Mouse (Mus musculus) neural tube, embryonic 13.5 days (tissue): ENCODE measurements around the gene 1700001L19Rik. TPM values are rescaled to one million over a fixed set of nuclear protein-coding genes. Genes with fewer than 3 reads are reported as not detected.

Source experiments
- ATAC-seq: fragments of 200-750 bp; cut with Nextera tagmentation; 2 replicates; pipeline ENCODE4 v1.8.0; 2017; ENCODE audit warnings: low read depth, mild to moderate bottlenecking, moderate TSS enrichment, moderate library complexity
- H3K27ac ChIP-seq: fragments of 300-500 bp; sonication (generic); replicated peaks from 2 replicates; pipeline ENCODE4 v1.5.1; 2015; ENCODE audit warnings: moderate library complexity, mild to moderate bottlenecking, inconsistent platforms
- H3K27me3 ChIP-seq: fragments of 300-500 bp; sonication (generic); 2 replicates; pipeline ENCODE4 v1.6.1; 2015; ENCODE audit warnings: mild to moderate bottlenecking, inconsistent platforms
- H3K36me3 ChIP-seq: fragments of 300-500 bp; sonication (generic); 2 replicates; pipeline ENCODE4 v1.6.1; 2015; ENCODE audit warnings: mild to moderate bottlenecking, inconsistent platforms
- H3K4me1 ChIP-seq: fragments of 300-500 bp; sonication (generic); replicated peaks from 2 replicates; pipeline ENCODE4 v1.6.1; 2015; ENCODE audit warnings: inconsistent platforms
- H3K4me2 ChIP-seq: fragments of 300-500 bp; sonication (generic); 2 replicates; pipeline ENCODE4 v1.6.1; 2015; ENCODE audit warnings: inconsistent platforms, mild to moderate bottlenecking, moderate library complexity
- H3K4me3 ChIP-seq: fragments of 300-500 bp; sonication (generic); 2 replicates; pipeline ENCODE4 v1.5.1; 2015; ENCODE audit warnings: mild to moderate bottlenecking, inconsistent platforms
- H3K9ac ChIP-seq: fragments of 300-500 bp; sonication (generic); 2 replicates; pipeline ENCODE4 v1.6.1; 2015; ENCODE audit warnings: moderate library complexity, mild to moderate bottlenecking, inconsistent platforms
- H3K9me3 ChIP-seq: fragments of 300-500 bp; sonication (generic); 2 replicates; pipeline ENCODE4 v1.6.1; 2016; ENCODE audit warnings: inconsistent platforms
- WGBS: fragments of 180-500 bp; shearing (Covaris S2); methylation state at CpG from one replicate; pipeline ENCODE4 v1.1.7; 2015; 5-methylcytosine and 5-hydroxymethylcytosine counted together
- polyA plus RNA-seq: library from polyadenylated mRNA; unstranded; fragments of >200 nt; fragmentation: Nextera tagmentation; extraction: Ambion mirVana; gene quantifications from 2 replicates; pipeline ENCODE4 v1.2.1, GENCODE M21; 2015

1700001L19Rik gene
- polyA plus RNA-seq, 1 experiment from 2014 or later, result 2.9 TPM

- Histone ChIP-seq H3K27me3 (no peaks in the 10 kb centered on the region), H3K4me3 (peak overlapping the region; percentile 80), H3K4me2 (peak overlapping the region; percentile 89), H3K27ac (peak overlapping the region; percentile 74), H3K9ac (peak overlapping the region; percentile 81), H3K9me3 (no peaks in the 10 kb centered on the region), H3K4me1 (peaks cover 31% of the 10 kb centered on the region), H3K36me3 (peaks cover 51% of the 10 kb centered on the region)
- under 1% methylated on average over 11 of the region's 11 CpGs for WGBS
- peak; percentile 9; the same call in 1 of the 2 replicates for ATAC-seq
Observed at GRCm38 (mm10) chr13:68582517-68582780, 14.8 kb upstream of the 1700001L19Rik start.

- Histone ChIP-seq H3K36me3 (peaks cover 54% of the 10 kb centered on the region), H3K9ac (no peak overlapping the region), H3K27me3 (no peaks in the 10 kb centered on the region), H3K4me3 (no peak overlapping the region), H3K4me1 (peaks cover 31% of the 10 kb centered on the region), H3K27ac (no peak overlapping the region), H3K4me2 (no peak overlapping the region), H3K9me3 (no peaks in the 10 kb centered on the region)
- no peak for ATAC-seq
- 95% methylated on average over 11 of the region's 11 CpGs for WGBS
Observed at GRCm38 (mm10) chr13:68583961-68584360, 13.3 kb upstream of the 1700001L19Rik start.

DNA sequence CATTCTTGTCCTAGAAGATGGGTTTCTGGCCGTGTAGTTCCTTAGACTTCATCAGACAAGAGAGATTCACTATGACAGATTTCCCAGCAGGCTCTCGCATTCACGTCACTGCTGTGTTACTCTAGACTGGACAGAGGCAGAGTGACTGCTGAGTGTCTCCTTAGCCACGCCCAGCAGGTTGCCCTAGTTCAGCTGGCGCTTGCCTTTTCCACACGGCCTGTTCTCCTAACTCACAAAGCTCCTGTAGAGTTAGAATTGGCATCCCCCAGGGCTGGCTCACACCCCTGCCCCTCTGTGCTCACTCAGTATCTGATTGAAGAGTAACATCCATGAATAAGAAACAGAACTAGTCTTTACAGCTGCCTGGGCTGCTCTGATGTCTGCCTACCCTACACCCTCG lies 11.8 kb upstream of the 1700001L19Rik start:
- WGBS, result 86% methylated on average over 7 of the region's 7 CpGs
- H3K27me3 ChIP-seq, result no peaks in the 10 kb centered on the region
- peaks cover 67% of the 10 kb centered on the region for H3K36me3 ChIP-seq
- H3K9ac ChIP-seq, result no peak overlapping the region
- no peak overlapping the region for H3K4me2 ChIP-seq
- H3K9me3 ChIP-seq, result no peaks in the 10 kb centered on the region
- ATAC-seq, result no peak
- H3K4me3 ChIP-seq, result no peak overlapping the region
- peaks cover 29% of the 10 kb centered on the region for H3K4me1 ChIP-seq
- no peak overlapping the region for H3K27ac ChIP-seq

DNA sequence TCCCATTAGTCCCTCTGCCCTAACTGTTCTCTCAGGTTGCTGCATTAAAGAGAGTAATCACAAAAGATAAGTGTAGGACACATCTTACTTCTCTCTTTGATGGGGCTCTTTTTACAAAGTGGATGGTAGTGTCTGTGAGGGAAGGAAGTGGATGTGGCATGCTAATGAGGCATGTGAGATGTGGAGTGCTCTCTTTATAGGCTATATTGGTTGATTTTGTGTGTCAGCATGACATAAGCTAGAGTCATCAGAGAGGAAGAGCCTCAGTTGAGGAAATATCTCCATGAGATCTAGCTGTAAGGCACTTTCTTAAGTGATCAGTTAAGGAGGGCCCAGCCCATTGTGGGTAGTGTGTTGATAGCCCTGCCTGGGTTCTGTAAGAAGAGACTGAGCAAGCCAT lies 8.9 kb upstream of the 1700001L19Rik start:
- no peak overlapping the region for H3K4me3 ChIP-seq
- no peak overlapping the region for H3K4me2 ChIP-seq
- H3K27ac ChIP-seq, result no peak overlapping the region
- H3K36me3 ChIP-seq, result peaks cover 93% of the 10 kb centered on the region
- H3K27me3 ChIP-seq, result no peaks in the 10 kb centered on the region
- no peaks in the 10 kb centered on the region for H3K9me3 ChIP-seq
- no peak overlapping the region for H3K9ac ChIP-seq
- 0 out of 2 replicates have a peak, but pooled peaks cover 9% of the 10 kb centered on the region for H3K4me1 ChIP-seq
- no peak for ATAC-seq

GRCm38 (mm10) chr13:68593797-68594196 lies 3.4 kb upstream of the 1700001L19Rik start:
- Histone ChIP-seq H3K27me3 (no peaks in the 10 kb centered on the region), H3K4me3 (no peak overlapping the region), H3K36me3 (peaks cover 42% of the 10 kb centered on the region), H3K27ac (no peak overlapping the region), H3K9ac (no peak overlapping the region), H3K4me1 (peaks cover 8% of the 10 kb centered on the region), H3K9me3 (no peaks in the 10 kb centered on the region), H3K4me2 (no peak overlapping the region)
- 90% methylated on average over 1 of the region's 1 CpGs for WGBS
- no peak for ATAC-seq

- 0 out of 2 replicates have a peak overlapping the region, but pooled peaks have one; percentile 41 for H3K9ac ChIP-seq
- 18% methylated on average over 13 of the region's 13 CpGs for WGBS
- H3K9me3 ChIP-seq, result no peaks in the 10 kb centered on the region
- H3K4me2 ChIP-seq, result peak overlapping the region; percentile 51
- no peak for ATAC-seq
- no peak overlapping the region for H3K27ac ChIP-seq
- peaks cover 4% of the 10 kb centered on the region for H3K36me3 ChIP-seq
- peak overlapping the region; percentile 22 for H3K4me3 ChIP-seq
- H3K4me1 ChIP-seq, result peaks cover 18% of the 10 kb centered on the region
- no peaks in the 10 kb centered on the region for H3K27me3 ChIP-seq
Observed at GRCm38 (mm10) chr13:68597667-68598066, 446 bp downstream of the 1700001L19Rik start.

GRCm38 (mm10) chr13:68598953-68599352 lies 1.7 kb downstream of the 1700001L19Rik start:
- H3K27ac ChIP-seq, result no peak overlapping the region
- H3K4me1 ChIP-seq, result peaks cover 18% of the 10 kb centered on the region
- H3K9ac ChIP-seq, result no peak overlapping the region
- no peak overlapping the region for H3K4me3 ChIP-seq
- H3K4me2 ChIP-seq, result no peak overlapping the region
- no peaks in the 10 kb centered on the region for H3K9me3 ChIP-seq
- no peaks in the 10 kb centered on the region for H3K36me3 ChIP-seq
- ATAC-seq, result no peak
- H3K27me3 ChIP-seq, result no peaks in the 10 kb centered on the region

GRCm38 (mm10) chr13:68601184-68601583 lies 4.0 kb downstream of the 1700001L19Rik start:
- Histone ChIP-seq H3K9ac (no peak overlapping the region), H3K4me1 (peaks cover 27% of the 10 kb centered on the region), H3K4me2 (no peak overlapping the region), H3K27ac (peak overlapping the region; percentile 62; the same call in 1 of the 2 replicates), H3K36me3 (no peaks in the 10 kb centered on the region), H3K27me3 (no peaks in the 10 kb centered on the region), H3K9me3 (no peaks in the 10 kb centered on the region), H3K4me3 (no peak overlapping the region)
- ATAC-seq, result peak; percentile 48; the same call in 1 of the 2 replicates
- 13% methylated on average over 6 of the region's 6 CpGs for WGBS

DNA sequence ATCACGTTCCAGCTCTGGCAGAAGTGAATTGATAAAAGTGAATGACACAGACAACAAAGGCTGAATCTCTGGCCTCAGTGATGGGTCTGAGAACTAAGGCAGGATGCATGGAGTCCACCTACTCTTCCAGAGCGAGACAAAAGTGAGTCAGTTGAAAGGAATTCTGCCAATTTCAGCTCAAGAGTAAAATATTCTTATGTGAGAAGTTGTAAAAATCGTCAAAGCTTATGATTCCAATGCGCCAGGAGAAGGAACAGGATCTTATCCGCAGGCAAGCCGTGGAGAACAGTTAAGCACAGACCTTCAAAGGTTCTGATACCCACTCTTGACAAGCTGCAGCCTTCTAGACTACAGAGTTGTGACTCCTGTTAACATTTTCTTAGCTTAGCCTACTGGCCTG lies 5.9 kb downstream of the 1700001L19Rik start:
- Histone ChIP-seq H3K9me3 (no peaks in the 10 kb centered on the region), H3K27me3 (no peaks in the 10 kb centered on the region)
- WGBS, result 86% methylated on average over 6 of the region's 6 CpGs

DNA sequence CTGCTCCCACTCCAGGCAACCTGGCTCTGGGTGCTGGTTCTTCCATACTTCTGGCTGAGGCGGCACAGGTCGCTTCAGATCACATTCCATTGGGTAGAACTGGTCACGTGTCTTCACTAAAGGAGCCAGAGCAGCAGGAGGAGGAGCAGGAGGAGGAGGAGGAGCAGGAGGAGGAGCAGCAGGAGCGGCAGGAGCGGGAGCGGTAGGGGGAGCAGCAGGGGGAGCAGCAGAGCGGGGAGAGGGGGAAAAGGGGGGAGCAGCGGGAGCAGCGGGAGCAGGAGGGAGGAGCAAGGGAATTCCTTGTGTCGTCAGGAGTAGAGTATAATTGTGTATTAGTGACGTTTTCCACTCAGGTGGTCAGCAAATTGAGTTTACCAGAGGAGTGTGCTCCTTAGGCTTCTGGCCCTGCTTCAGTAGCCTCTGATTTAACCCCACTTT lies 8.5 kb downstream of the 1700001L19Rik start:
- Histone ChIP-seq H3K9me3 (no peaks in the 10 kb centered on the region), H3K4me2 (peak overlapping the region; percentile 50), H3K36me3 (no peaks in the 10 kb centered on the region), H3K27me3 (peaks cover 3% of the 10 kb centered on the region; the same call in 1 of the 2 replicates), H3K27ac (no peak overlapping the region), H3K9ac (0 out of 2 replicates have a peak overlapping the region, but pooled peaks have one; percentile 41), H3K4me3 (peak overlapping the region; percentile 22), H3K4me1 (peaks cover 27% of the 10 kb centered on the region)
- 5% methylated on average over 8 of the region's 11 CpGs for WGBS
- peak; percentile 79 for ATAC-seq

More for the DNA sequence above, 5.9 kb downstream of the 1700001L19Rik start:
- H3K36me3 ChIP-seq, result no peaks in the 10 kb centered on the region
- no peak for ATAC-seq
- H3K4me3 ChIP-seq, result no peak overlapping the region
- H3K27ac ChIP-seq, result no peak overlapping the region
- peaks cover 27% of the 10 kb centered on the region for H3K4me1 ChIP-seq
- H3K4me2 ChIP-seq, result no peak overlapping the region
- no peak overlapping the region for H3K9ac ChIP-seq

GRCm38 (mm10) chr13:68607652-68608405 lies 10.6 kb downstream of the 1700001L19Rik start:
- 53% methylated on average over 21 of the region's 21 CpGs for WGBS

GRCm38 (mm10) chr13:68622792-68623191 lies 25.6 kb downstream of the 1700001L19Rik start:
- no peaks in the 10 kb centered on the region for H3K4me1 ChIP-seq
- ATAC-seq, result peak; percentile 80
- H3K27me3 ChIP-seq, result no peaks in the 10 kb centered on the region
- no peak overlapping the region for H3K9ac ChIP-seq
- H3K36me3 ChIP-seq, result peaks cover 11% of the 10 kb centered on the region
- no peak overlapping the region for H3K4me2 ChIP-seq
- H3K27ac ChIP-seq, result no peak overlapping the region
- WGBS, result 70% methylated on average over 6 of the region's 6 CpGs
- H3K9me3 ChIP-seq, result no peaks in the 10 kb centered on the region
- no peak overlapping the region for H3K4me3 ChIP-seq

More at GRCm38 (mm10) chr13:68607652-68608405, 10.6 kb downstream of the 1700001L19Rik start:
- peak; percentile 42; the same call in 1 of the 2 replicates for ATAC-seq
- Histone ChIP-seq H3K4me3 (no peak overlapping the region), H3K27me3 (peaks cover 3% of the 10 kb centered on the region; the same call in 1 of the 2 replicates), H3K36me3 (no peaks in the 10 kb centered on the region), H3K9me3 (no peaks in the 10 kb centered on the region), H3K4me1 (peaks cover 16% of the 10 kb centered on the region), H3K4me2 (peak overlapping the region; percentile 18), H3K27ac (0 out of 2 replicates have a peak overlapping the region, but pooled peaks have one; percentile 14), H3K9ac (peak overlapping the region; percentile 39)
